Mouse (Mus musculus): ENCODE data around the gene Eed. TPM values are rescaled to one million over a fixed set of nuclear protein-coding genes. Genes with fewer than 3 reads are reported as not detected.

Gene Eed
- polyA plus RNA-seq, 1 experiment from 2014 or later = 86.1 TPM

DNA sequence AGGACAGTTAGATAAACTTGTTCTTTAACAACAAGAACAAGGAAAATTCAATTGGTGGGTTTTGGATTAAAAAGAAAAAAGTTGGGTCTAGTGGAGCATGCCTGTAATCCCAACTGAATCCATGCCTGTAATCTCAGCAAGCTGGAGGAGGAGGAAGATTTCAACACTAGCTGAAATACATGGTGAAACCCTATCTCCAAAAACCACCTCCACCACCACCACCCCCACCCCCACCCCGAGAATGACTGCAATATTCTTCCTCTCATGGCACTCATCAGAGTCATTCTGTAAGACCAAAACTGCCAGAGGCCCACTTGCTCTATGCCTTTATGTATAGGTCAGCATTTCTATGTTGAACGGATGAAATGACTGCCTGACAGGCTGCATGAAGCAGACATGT is 13.5 kb downstream of the Eed start:
- Histone ChIP-seq H3K9ac (ENCODE audit: low read depth, low read length) (no peak overlapping the region), H3K4me3 (ENCODE audit: low read length) (no peak overlapping the region), H3K27me3 (ENCODE audit: control insufficient read depth, insufficient read depth, low read length) (no peaks in the 10 kb centered on the region), H3K9me3 (ENCODE audit: control insufficient read depth, low read length) (no peaks in the 10 kb centered on the region), H3K4me2 (replicated peaks; ENCODE audit: low read depth, low read length) (no peak overlapping the region), H3K4me1 (ENCODE audit: control insufficient read depth, insufficient read depth, low read length) (no peaks in the 10 kb centered on the region), H3K27ac (ENCODE audit: low read depth, low read length) (no peak overlapping the region), H3K36me3 (ENCODE audit: control insufficient read depth, insufficient read depth, low read length) (peaks cover 76% of the 10 kb centered on the region)
- no peak for ATAC-seq (ENCODE audit: low FRiP score, low TSS enrichment)
- WGBS = 77% methylated on average over 2 of the region's 2 CpGs

DNA sequence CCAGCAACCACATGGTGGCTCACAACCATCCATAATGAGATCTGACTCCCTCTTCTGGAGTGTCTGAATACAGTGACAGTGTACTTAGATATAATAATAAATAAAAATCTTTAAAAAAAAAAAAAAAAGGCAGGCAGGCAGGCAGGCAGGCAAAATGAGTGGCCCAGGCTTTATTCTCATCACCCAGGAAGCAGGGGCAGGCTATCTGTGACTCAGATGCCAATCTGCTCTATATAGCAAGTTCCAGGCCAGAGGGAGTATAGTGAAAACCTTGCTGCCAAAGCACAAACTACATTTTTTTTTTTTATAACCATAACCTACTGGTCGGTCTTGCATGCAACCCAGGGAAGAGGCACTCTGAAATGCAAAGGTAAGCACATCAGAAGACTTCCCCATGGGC is 14.0 kb downstream of the Eed start:
- no peaks in the 10 kb centered on the region for H3K27me3 ChIP-seq (ENCODE audit: control insufficient read depth, insufficient read depth, low read length)
- no peak overlapping the region for H3K4me2 ChIP-seq (replicated peaks; ENCODE audit: low read depth, low read length)
- WGBS = 82% methylated on average over 1 of the region's 1 CpGs
- no peak overlapping the region for H3K4me3 ChIP-seq (ENCODE audit: low read length)
- no peak for ATAC-seq (ENCODE audit: low FRiP score, low TSS enrichment)
- no peaks in the 10 kb centered on the region for H3K9me3 ChIP-seq (ENCODE audit: control insufficient read depth, low read length)
- H3K9ac ChIP-seq (ENCODE audit: low read depth, low read length) = no peak overlapping the region
- H3K4me1 ChIP-seq (ENCODE audit: control insufficient read depth, insufficient read depth, low read length) = no peaks in the 10 kb centered on the region
- H3K27ac ChIP-seq (ENCODE audit: low read depth, low read length) = no peak overlapping the region
- peaks cover 75% of the 10 kb centered on the region for H3K36me3 ChIP-seq (ENCODE audit: control insufficient read depth, insufficient read depth, low read length)

DNA sequence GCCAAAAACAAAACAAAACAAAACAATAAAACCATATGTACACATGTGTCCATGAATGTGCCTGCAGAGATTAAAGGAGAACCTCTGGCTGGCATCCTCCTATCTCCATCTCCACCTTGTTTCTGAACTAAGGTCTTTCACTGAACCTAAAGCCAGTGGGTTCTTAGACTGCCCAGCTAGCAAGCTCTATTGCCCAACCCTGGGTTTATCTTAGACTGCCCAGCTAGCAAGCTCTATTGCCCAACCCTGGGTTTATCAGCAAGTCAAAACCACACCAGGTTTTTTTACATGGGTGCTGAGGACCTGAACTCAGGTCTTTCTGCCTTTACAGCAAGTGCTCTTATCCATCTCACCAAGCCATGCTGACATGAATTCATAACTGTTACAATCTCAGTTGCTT is 17.6 kb downstream of the Eed start:
- H3K36me3 ChIP-seq (ENCODE audit: control insufficient read depth, insufficient read depth, low read length) = peaks cover 76% of the 10 kb centered on the region
- no peaks in the 10 kb centered on the region for H3K27me3 ChIP-seq (ENCODE audit: control insufficient read depth, insufficient read depth, low read length)
- H3K4me3 ChIP-seq (ENCODE audit: low read length) = no peak overlapping the region
- ATAC-seq (ENCODE audit: low FRiP score, low TSS enrichment) = no peak
- H3K9me3 ChIP-seq (ENCODE audit: control insufficient read depth, low read length) = no peaks in the 10 kb centered on the region
- H3K4me2 ChIP-seq (replicated peaks; ENCODE audit: low read depth, low read length) = no peak overlapping the region
- no peak overlapping the region for H3K27ac ChIP-seq (ENCODE audit: low read depth, low read length)
- H3K9ac ChIP-seq (ENCODE audit: low read depth, low read length) = no peak overlapping the region
- H3K4me1 ChIP-seq (ENCODE audit: control insufficient read depth, insufficient read depth, low read length) = no peaks in the 10 kb centered on the region

DNA sequence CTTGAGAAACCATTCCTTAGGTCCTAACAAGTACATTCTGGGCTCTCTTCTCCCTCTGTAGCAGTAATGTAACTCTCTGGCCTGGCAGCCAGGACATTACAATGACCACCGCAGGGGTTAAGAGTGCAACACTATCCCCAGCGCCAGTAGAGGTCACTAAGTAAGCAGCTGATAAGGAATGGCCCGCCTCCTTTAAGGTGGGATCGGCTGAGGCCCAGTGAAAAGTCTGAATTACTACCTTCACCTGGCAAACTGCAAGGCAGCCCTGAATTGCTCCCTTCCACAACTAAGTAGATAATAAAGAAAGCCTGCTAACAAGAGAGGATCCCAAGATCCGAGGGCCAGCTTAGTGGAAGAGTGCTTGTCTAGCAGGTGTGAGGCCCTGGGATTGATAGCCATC is 23.5 kb downstream of the Eed start:
- Histone ChIP-seq H3K4me1 (ENCODE audit: control insufficient read depth, insufficient read depth, low read length) (no peaks in the 10 kb centered on the region), H3K36me3 (ENCODE audit: control insufficient read depth, insufficient read depth, low read length) (peaks cover 66% of the 10 kb centered on the region), H3K9me3 (ENCODE audit: control insufficient read depth, low read length) (no peaks in the 10 kb centered on the region), H3K9ac (ENCODE audit: low read depth, low read length) (no peak overlapping the region), H3K27ac (ENCODE audit: low read depth, low read length) (no peak overlapping the region), H3K4me2 (replicated peaks; ENCODE audit: low read depth, low read length) (no peak overlapping the region), H3K27me3 (ENCODE audit: control insufficient read depth, insufficient read depth, low read length) (no peaks in the 10 kb centered on the region), H3K4me3 (ENCODE audit: low read length) (no peak overlapping the region)
- 48% methylated on average over 5 of the region's 5 CpGs for WGBS
- ATAC-seq (ENCODE audit: low FRiP score, low TSS enrichment) = no peak

DNA sequence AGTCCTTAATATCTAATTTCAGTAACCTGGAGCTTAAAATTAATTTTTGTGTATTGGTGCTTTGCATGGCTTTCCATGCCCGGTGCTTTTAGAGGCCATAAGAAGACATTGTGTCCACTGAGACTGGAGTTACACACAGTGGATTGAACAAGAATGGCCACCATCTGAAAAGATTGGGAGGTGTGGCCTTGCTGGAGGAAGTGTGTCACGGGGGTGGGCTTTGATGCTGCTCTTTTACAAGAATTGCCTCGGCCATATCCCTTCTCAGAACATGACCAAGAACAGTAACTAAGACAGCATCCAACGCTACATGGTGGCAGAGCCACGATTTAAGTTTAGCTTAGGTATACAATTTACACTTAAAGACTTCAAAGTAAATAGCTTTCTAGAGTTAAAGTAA is 26.5 kb downstream of the Eed start:
- 89% methylated on average over 5 of the region's 5 CpGs for WGBS
- no peak overlapping the region for H3K4me2 ChIP-seq (replicated peaks; ENCODE audit: low read depth, low read length)
- H3K27ac ChIP-seq (ENCODE audit: low read depth, low read length) = no peak overlapping the region
- no peak for ATAC-seq (ENCODE audit: low FRiP score, low TSS enrichment)
- H3K36me3 ChIP-seq (ENCODE audit: control insufficient read depth, insufficient read depth, low read length) = peaks cover 41% of the 10 kb centered on the region
- H3K27me3 ChIP-seq (ENCODE audit: control insufficient read depth, insufficient read depth, low read length) = no peaks in the 10 kb centered on the region
- H3K9ac ChIP-seq (ENCODE audit: low read depth, low read length) = no peak overlapping the region
- H3K4me3 ChIP-seq (ENCODE audit: low read length) = no peak overlapping the region
- H3K9me3 ChIP-seq (ENCODE audit: control insufficient read depth, low read length) = no peaks in the 10 kb centered on the region
- no peaks in the 10 kb centered on the region for H3K4me1 ChIP-seq (ENCODE audit: control insufficient read depth, insufficient read depth, low read length)

DNA sequence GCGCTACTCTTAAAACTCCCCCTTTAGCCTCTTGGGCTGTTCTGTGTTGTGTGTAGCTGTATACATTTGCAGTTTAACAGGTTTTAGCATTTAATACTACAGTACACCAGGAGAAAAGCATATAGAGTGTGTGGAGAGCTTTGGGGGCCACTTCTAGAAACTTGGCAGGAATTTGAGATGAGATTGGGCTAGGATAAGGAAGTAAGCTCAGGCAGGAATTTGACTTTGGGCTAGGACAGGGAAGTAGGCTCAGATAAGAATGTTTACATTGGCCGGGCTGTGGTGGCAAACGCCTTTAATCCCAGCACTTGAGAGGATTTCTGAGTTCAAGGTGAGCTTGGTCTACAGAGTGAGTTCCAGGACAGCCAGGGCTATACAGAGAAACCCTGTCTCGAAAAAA is 31.4 kb downstream of the Eed start:
- H3K27me3 ChIP-seq (ENCODE audit: control insufficient read depth, insufficient read depth, low read length) = no peaks in the 10 kb centered on the region
- H3K27ac ChIP-seq (ENCODE audit: low read depth, low read length) = no peak overlapping the region
- H3K9ac ChIP-seq (ENCODE audit: low read depth, low read length) = no peak overlapping the region
- H3K4me3 ChIP-seq (ENCODE audit: low read length) = no peak overlapping the region
- no peak for ATAC-seq (ENCODE audit: low FRiP score, low TSS enrichment)
- no peaks in the 10 kb centered on the region for H3K9me3 ChIP-seq (ENCODE audit: control insufficient read depth, low read length)
- no peak overlapping the region for H3K4me2 ChIP-seq (replicated peaks; ENCODE audit: low read depth, low read length)
- H3K4me1 ChIP-seq (ENCODE audit: control insufficient read depth, insufficient read depth, low read length) = no peaks in the 10 kb centered on the region
- H3K36me3 ChIP-seq (ENCODE audit: control insufficient read depth, insufficient read depth, low read length) = peaks cover 4% of the 10 kb centered on the region; the same call in 1 of the 2 replicates
- WGBS = 79% methylated on average over 4 of the region's 4 CpGs

DNA sequence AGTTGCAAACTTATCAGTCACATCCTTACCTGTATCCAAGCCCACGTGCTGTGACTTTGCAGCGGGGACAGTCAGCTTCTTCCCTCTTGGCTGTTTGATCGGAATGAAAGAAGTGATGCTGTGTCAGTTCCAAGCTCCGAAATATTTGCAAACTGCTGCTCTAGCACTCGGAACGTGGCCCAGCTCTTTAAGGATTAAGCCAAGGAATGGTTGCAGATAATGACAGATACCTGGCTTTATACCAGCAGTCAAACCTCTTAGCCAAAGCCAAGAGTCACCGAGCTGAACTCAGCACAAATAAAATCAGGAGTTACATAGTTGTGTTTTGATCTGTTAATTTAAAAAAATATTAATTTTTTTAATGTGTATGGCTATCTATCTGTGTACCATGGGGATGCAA is 32.8 kb downstream of the Eed start:
- WGBS = 91% methylated on average over 7 of the region's 7 CpGs
- H3K4me2 ChIP-seq (replicated peaks; ENCODE audit: low read depth, low read length) = no peak overlapping the region
- no peaks in the 10 kb centered on the region for H3K27me3 ChIP-seq (ENCODE audit: control insufficient read depth, insufficient read depth, low read length)
- no peak for ATAC-seq (ENCODE audit: low FRiP score, low TSS enrichment)
- H3K36me3 ChIP-seq (ENCODE audit: control insufficient read depth, insufficient read depth, low read length) = no peaks in the 10 kb centered on the region
- H3K9me3 ChIP-seq (ENCODE audit: control insufficient read depth, low read length) = no peaks in the 10 kb centered on the region
- no peak overlapping the region for H3K4me3 ChIP-seq (ENCODE audit: low read length)
- no peaks in the 10 kb centered on the region for H3K4me1 ChIP-seq (ENCODE audit: control insufficient read depth, insufficient read depth, low read length)
- H3K9ac ChIP-seq (ENCODE audit: low read depth, low read length) = no peak overlapping the region
- no peak overlapping the region for H3K27ac ChIP-seq (ENCODE audit: low read depth, low read length)

DNA sequence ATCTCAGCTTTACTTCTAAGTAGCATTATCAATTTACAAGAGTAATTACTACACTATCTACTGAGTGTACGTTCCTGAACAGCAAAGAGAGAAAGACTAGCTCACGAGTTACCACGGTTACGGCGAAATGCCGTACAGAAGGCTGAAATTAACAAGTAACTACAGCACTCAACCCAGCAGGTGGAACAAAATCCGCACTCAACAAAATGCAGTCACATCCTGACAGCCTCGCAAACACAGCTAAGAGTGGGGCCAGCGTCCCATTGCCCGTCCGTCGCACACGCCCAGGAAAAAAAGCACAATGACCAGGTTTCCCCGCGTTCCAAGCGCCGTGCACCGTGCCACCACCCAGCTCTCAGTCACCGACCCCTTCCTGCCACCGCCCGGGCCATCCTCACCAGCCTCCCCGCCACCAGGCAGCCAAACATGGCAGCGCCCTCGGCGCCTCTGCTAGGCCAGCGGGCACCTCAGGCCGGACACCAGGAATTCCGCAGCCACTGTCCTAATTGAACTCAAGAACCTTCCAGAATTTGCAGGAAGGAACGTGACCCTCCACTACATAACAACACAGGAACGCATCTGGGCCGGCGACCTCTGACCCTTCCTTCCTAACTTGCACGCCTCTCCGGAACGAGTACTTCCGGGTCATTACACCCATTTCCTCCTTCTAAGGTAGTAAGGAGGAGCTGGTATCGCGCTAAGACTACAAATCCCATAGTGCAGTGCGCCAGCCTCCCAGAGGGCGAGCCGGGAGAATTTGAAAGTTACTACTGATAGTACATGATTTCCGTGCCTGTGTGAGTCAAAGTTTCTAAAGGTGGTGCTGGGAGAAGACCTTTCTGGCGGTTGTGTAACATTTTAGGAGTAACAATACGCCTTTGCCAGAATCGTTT is 40.0 kb downstream of the Eed start, which contains the start of gene Hikeshi:
TSS of gene Hikeshi (minus strand) at position 634 of the 893 bp plus-strand sequence.
- ATAC-seq (ENCODE audit: low FRiP score, low TSS enrichment) = peak; percentile 99
- under 1% methylated on average over 45 of the region's 45 CpGs for WGBS
- H3K9ac ChIP-seq (ENCODE audit: low read depth, low read length) = peak within 1 kb of the TSS; percentile 78
- H3K9me3 ChIP-seq (ENCODE audit: control insufficient read depth, low read length) = no peaks in the 10 kb centered on the region
- H3K4me1 ChIP-seq (ENCODE audit: control insufficient read depth, insufficient read depth, low read length) = peaks cover 8% of the 10 kb centered on the region
- peak within 1 kb of the TSS; percentile 65 for H3K4me2 ChIP-seq (replicated peaks; ENCODE audit: low read depth, low read length)
- peak within 1 kb of the TSS; percentile 90 for H3K4me3 ChIP-seq (ENCODE audit: low read length)
- H3K27me3 ChIP-seq (ENCODE audit: control insufficient read depth, insufficient read depth, low read length) = no peaks in the 10 kb centered on the region
- H3K36me3 ChIP-seq (ENCODE audit: control insufficient read depth, insufficient read depth, low read length) = no peaks in the 10 kb centered on the region
- peak within 1 kb of the TSS; percentile 84 for H3K27ac ChIP-seq (ENCODE audit: low read depth, low read length)

DNA sequence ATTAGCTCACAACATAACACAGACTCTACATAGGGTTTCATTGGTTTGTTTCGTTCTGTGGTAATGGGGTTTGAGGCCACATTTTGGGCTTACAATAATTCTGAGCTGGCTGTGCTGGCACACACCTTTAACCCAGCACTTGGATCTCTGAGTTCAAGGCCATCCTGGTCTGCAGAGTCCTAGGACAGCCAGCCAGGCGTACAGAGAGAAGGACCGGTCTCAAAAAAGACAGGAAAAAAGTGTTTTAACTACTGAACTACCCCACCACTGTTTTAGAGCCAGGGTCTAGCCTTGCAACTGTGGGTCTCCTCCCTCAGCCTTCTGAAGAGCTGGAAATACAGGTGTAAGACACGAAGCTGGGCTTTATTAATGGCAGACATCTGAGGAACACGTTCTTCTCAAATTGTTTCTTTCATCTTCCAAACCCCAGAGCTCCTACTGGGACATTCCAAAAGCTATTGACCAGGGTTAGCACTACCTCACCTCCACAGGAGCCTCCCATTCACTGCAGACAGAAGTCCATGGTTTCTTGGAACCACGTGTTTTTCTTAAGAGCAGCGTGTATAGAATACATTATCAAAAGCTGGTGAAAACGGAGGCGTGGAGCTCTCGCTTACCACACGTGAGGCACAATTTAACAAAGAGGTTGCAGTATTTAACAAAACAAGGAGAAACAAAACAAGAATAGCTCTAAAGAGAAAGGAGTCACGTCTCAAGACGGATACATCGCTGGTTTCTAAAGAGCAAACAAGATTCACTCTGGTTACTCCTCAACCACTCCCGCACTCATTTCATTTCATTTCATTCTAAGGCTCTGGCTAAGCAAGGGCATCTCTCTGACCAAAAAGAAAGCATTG is 41.1 kb downstream of the Eed start:
- H3K27me3 ChIP-seq (ENCODE audit: control insufficient read depth, insufficient read depth, low read length) = no peaks in the 10 kb centered on the region
- peaks cover 2% of the 10 kb centered on the region; the same call in 1 of the 2 replicates for H3K36me3 ChIP-seq (ENCODE audit: control insufficient read depth, insufficient read depth, low read length)
- H3K4me3 ChIP-seq (ENCODE audit: low read length) = peak overlapping the region; percentile 90
- H3K4me2 ChIP-seq (replicated peaks; ENCODE audit: low read depth, low read length) = peak overlapping the region; percentile 65
- peaks cover 8% of the 10 kb centered on the region for H3K4me1 ChIP-seq (ENCODE audit: control insufficient read depth, insufficient read depth, low read length)
- peak overlapping the region; percentile 78; the same call in 1 of the 2 replicates for H3K9ac ChIP-seq (ENCODE audit: low read depth, low read length)
- no peak overlapping the region for H3K27ac ChIP-seq (ENCODE audit: low read depth, low read length)
- H3K9me3 ChIP-seq (ENCODE audit: control insufficient read depth, low read length) = no peaks in the 10 kb centered on the region
- WGBS = 57% methylated on average over 15 of the region's 15 CpGs
- no peak for ATAC-seq (ENCODE audit: low FRiP score, low TSS enrichment)
